Mouse (Mus musculus): ENCODE data around the gene Ank2.

DNA sequence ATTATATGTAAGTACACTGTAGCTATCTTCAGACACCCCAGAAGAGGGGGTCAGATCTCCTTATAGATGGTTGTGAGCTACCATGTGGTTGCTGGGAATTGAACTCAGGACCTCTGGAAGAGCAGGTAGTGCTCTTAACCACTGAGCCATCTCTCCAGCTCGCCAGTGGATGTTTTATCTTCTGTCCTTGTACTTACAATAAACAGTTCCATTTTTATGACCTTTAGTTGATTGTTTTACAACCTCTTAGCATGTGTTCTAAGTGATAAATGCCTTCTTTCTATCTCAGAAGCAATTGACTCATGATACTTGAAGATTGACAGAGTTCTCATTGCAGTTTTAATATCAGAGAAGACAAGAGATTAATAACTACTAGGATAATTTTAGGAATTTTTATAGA is 620.9 kb downstream of the Ank2 start:
- TF ChIP-seq POLR2A (IDR thresholded peaks at IDR 0.05; ENCODE audit: borderline replicate concordance, low read depth, low read length) (no peak), CTCF (IDR thresholded peaks at IDR 0.05; ENCODE audit: low read depth, low read length) (no peak)
